Mouse (Mus musculus): ENCODE results near the gene Syngap1. TPM values are rescaled to one million over a fixed set of nuclear protein-coding genes. Genes with fewer than 3 reads are reported as not detected.

The Syngap1 gene
- polyA plus RNA-seq, 1 experiment, result 3.0 TPM

DNA sequence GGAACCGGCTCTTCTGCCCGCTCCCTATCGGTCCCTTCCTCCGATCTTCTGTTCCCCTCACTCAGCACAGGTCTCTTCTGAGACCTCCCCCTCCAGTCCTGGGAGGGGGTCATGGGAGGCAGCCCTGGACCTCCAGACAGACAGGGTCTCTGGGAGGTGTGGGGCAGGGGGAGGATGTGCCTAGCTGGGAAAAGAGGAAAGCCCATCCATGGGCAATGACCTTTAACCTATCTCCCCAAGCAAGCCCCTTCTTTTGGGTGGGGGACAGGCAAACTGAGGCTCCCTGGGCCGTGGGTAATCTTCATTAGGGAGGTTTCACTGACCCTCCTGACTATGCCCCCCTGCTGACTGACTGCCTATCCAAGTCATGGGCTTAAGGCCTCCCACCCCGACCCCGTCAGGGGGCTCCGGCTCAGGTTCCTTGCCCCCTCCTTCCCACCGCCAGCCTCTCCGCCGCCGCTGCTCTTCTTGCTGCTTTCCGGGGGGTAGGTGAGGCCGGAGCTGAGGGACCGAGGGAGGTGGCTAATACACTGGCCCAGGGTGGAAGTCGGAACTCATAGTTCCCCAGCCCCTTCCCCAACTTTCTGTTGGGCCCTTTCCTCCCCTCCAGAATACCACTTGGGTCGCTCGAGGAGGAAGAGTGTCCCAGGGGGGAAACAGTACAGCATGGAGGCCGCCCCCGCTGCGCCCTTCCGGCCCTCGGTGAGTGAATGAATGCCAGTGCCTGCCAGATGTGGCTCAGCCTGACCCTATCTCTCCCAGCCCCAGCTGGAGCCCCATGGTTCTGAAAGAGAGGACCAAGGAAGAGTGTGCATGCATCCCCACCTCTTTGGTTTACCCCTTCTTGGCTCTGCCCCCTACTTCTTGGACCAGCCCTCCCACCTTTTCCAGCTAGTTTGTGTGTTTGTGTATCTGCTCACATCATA is 11.2 kb downstream of the Syngap1 start:
- no peak for TF ChIP-seq CEBPB (IDR thresholded peaks at IDR 0.05; ENCODE audit: low read depth)
- TF ChIP-seq MYOD1 (IDR thresholded peaks at IDR 0.05; ENCODE audit: control insufficient read depth, insufficient read length, low read depth), result no peak
- no peak for TF ChIP-seq CTCF (IDR thresholded peaks at IDR 0.05; ENCODE audit: control insufficient read depth, insufficient read depth, insufficient read length)
- no peak for TF ChIP-seq USF1 (IDR thresholded peaks at IDR 0.05; ENCODE audit: low read depth)
- TF ChIP-seq FOSL1 (IDR thresholded peaks at IDR 0.05; ENCODE audit: insufficient read depth, low read length, poor library complexity, severe bottlenecking), result no peak
- TF ChIP-seq MAX (IDR thresholded peaks at IDR 0.05), result no peak
- no peak for TF ChIP-seq MYOG (IDR thresholded peaks at IDR 0.05; ENCODE audit: control insufficient read depth, extremely low read depth, insufficient read length)
- H3ac ChIP-seq (ENCODE audit: control insufficient read depth, insufficient read length, low read depth), result no peak overlapping the region
- H3K36me3 ChIP-seq (ENCODE audit: control insufficient read depth, insufficient read depth), result no peaks in the 10 kb centered on the region
- H3K27me3 ChIP-seq (ENCODE audit: control insufficient read depth, insufficient read depth, insufficient read length), result no peaks in the 10 kb centered on the region
- H3K4me3 ChIP-seq (ENCODE audit: insufficient read depth, poor library complexity, severe bottlenecking), result no peak overlapping the region
- H3K79me2 ChIP-seq (ENCODE audit: control insufficient read depth, insufficient read depth), result no peaks in the 10 kb centered on the region
- no peaks in the 10 kb centered on the region for H3K79me3 ChIP-seq (ENCODE audit: low read depth)

DNA sequence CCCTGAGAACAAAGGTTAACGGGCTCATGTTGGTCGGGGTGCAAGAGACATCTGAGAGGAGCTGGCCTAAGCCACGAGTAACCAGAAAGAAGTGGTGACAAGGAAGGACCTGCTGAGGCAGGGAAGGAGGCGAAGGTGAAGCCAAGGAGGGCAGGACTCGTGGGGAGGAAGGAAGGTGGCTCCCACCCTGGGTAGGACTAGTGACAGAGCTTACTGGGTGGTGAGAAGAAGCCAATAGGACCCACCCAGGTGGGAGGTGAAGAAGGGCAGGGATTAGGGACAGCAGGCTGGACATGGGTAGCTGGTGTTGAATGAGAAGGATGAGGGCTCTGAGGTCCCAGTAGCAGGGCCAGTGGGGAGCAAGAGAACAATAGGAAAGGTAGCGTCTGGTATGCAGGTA is 12.1 kb downstream of the Syngap1 start:
- H3K79me2 ChIP-seq (ENCODE audit: control insufficient read depth, insufficient read depth), result no peaks in the 10 kb centered on the region
- H3K27me3 ChIP-seq (ENCODE audit: control insufficient read depth, insufficient read depth, insufficient read length), result no peaks in the 10 kb centered on the region
- H3K79me3 ChIP-seq (ENCODE audit: low read depth), result no peaks in the 10 kb centered on the region
- TF ChIP-seq CEBPB (IDR thresholded peaks at IDR 0.05; ENCODE audit: low read depth) (no peak), MAX (IDR thresholded peaks at IDR 0.05) (no peak), MYOD1 (IDR thresholded peaks at IDR 0.05; ENCODE audit: control insufficient read depth, insufficient read length, low read depth) (no peak), MYOG (IDR thresholded peaks at IDR 0.05; ENCODE audit: control insufficient read depth, extremely low read depth, insufficient read length) (no peak), FOSL1 (IDR thresholded peaks at IDR 0.05; ENCODE audit: insufficient read depth, low read length, poor library complexity, severe bottlenecking) (no peak), USF1 (IDR thresholded peaks at IDR 0.05; ENCODE audit: low read depth) (no peak), CTCF (IDR thresholded peaks at IDR 0.05; ENCODE audit: control insufficient read depth, insufficient read depth, insufficient read length) (no peak)
- no peak overlapping the region for H3ac ChIP-seq (ENCODE audit: control insufficient read depth, insufficient read length, low read depth)
- no peak overlapping the region for H3K4me3 ChIP-seq (ENCODE audit: insufficient read depth, poor library complexity, severe bottlenecking)
- no peaks in the 10 kb centered on the region for H3K36me3 ChIP-seq (ENCODE audit: control insufficient read depth, insufficient read depth)

DNA sequence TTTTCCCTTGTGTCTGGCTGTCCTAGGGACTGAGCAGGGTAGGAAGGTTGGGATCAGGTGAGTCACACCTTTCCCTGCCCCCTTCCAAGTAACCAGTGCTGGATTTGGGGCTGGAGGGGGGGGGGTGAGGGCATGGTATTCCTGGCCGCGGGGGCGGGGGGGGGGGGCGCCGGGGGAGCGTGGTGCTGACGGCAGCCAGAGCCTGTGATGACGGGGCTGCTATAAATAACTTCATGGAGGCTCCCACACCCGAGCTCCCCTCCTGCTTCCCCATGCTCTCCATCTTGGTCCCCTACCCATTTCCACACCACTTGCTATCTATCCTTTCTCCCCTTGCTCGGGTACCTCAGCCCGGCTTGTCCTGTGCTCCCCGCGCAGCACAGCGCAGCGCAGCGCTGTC is 12.7 kb downstream of the Syngap1 start:
- Histone ChIP-seq H3K4me3 (ENCODE audit: insufficient read depth, poor library complexity, severe bottlenecking) (no peak overlapping the region), H3K79me3 (ENCODE audit: low read depth) (no peaks in the 10 kb centered on the region), H3K79me2 (ENCODE audit: control insufficient read depth, insufficient read depth) (no peaks in the 10 kb centered on the region), H3K36me3 (ENCODE audit: control insufficient read depth, insufficient read depth) (no peaks in the 10 kb centered on the region), H3ac (ENCODE audit: control insufficient read depth, insufficient read length, low read depth) (no peak overlapping the region), H3K27me3 (ENCODE audit: control insufficient read depth, insufficient read depth, insufficient read length) (no peaks in the 10 kb centered on the region)
- TF ChIP-seq FOSL1 (IDR thresholded peaks at IDR 0.05; ENCODE audit: insufficient read depth, low read length, poor library complexity, severe bottlenecking) (no peak), MAX (IDR thresholded peaks at IDR 0.05) (no peak), CEBPB (IDR thresholded peaks at IDR 0.05; ENCODE audit: low read depth) (no peak)

DNA sequence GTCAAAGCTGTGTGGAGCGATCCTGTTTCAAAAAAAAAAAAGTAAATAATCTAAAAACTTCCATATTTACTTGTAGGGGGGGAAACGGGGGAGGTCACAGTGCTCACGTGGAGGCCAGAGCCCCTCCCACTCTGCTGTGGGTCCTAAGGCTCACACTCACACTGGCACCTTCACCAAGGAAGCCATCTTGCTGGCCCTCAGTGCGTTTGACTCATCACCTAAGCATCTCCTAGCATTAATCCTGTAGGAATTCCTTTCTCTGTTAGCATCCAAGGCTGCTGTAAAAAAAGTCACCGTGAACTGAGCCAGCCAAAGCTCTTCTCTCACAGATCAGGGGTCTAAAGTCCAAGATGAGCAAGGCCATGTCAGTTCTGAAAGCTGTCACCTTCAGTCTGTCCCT is 15.3 kb downstream of the Syngap1 start:
- H3K79me2 ChIP-seq (ENCODE audit: control insufficient read depth, insufficient read depth), result no peaks in the 10 kb centered on the region
- no peaks in the 10 kb centered on the region for H3K36me3 ChIP-seq (ENCODE audit: control insufficient read depth, insufficient read depth)
- TF ChIP-seq MYOD1 (IDR thresholded peaks at IDR 0.05; ENCODE audit: control insufficient read depth, insufficient read length, low read depth) (no peak), USF1 (IDR thresholded peaks at IDR 0.05; ENCODE audit: low read depth) (peak; percentile 59)
- H3K4me3 ChIP-seq (ENCODE audit: insufficient read depth, poor library complexity, severe bottlenecking), result no peak overlapping the region
- no peaks in the 10 kb centered on the region for H3K79me3 ChIP-seq (ENCODE audit: low read depth)
- no peak overlapping the region for H3ac ChIP-seq (ENCODE audit: control insufficient read depth, insufficient read length, low read depth)
- no peaks in the 10 kb centered on the region for H3K27me3 ChIP-seq (ENCODE audit: control insufficient read depth, insufficient read depth, insufficient read length)

DNA sequence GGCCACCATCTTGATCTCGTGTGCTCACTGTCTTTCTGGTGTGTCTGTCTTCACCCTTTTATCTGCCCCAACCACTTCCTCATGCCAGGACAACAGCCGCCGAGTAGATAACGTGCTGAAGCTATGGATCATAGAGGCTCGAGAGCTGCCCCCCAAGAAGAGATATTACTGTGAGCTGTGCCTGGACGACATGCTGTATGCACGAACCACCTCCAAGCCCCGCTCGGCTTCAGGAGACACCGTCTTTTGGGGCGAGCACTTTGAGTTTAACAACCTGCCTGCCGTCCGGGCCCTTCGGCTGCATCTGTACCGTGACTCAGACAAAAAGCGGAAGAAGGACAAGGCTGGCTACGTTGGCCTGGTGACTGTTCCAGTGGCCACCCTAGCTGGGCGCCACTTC is 15.8 kb downstream of the Syngap1 start:
- Histone ChIP-seq H3K27me3 (ENCODE audit: control insufficient read depth, insufficient read depth, insufficient read length) (no peaks in the 10 kb centered on the region), H3K79me3 (ENCODE audit: low read depth) (no peaks in the 10 kb centered on the region), H3K4me3 (ENCODE audit: insufficient read depth, poor library complexity, severe bottlenecking) (no peak overlapping the region), H3K36me3 (ENCODE audit: control insufficient read depth, insufficient read depth) (no peaks in the 10 kb centered on the region), H3K79me2 (ENCODE audit: control insufficient read depth, insufficient read depth) (no peaks in the 10 kb centered on the region), H3ac (ENCODE audit: control insufficient read depth, insufficient read length, low read depth) (no peak overlapping the region)
- TF ChIP-seq MYOG (IDR thresholded peaks at IDR 0.05; ENCODE audit: control insufficient read depth, extremely low read depth, insufficient read length) (no peak), USF1 (IDR thresholded peaks at IDR 0.05; ENCODE audit: low read depth) (no peak), MYOD1 (IDR thresholded peaks at IDR 0.05; ENCODE audit: control insufficient read depth, insufficient read length, low read depth) (no peak), MAX (IDR thresholded peaks at IDR 0.05) (no peak), CTCF (IDR thresholded peaks at IDR 0.05; ENCODE audit: control insufficient read depth, insufficient read depth, insufficient read length) (no peak), FOSL1 (IDR thresholded peaks at IDR 0.05; ENCODE audit: insufficient read depth, low read length, poor library complexity, severe bottlenecking) (no peak), CEBPB (IDR thresholded peaks at IDR 0.05; ENCODE audit: low read depth) (no peak)

DNA sequence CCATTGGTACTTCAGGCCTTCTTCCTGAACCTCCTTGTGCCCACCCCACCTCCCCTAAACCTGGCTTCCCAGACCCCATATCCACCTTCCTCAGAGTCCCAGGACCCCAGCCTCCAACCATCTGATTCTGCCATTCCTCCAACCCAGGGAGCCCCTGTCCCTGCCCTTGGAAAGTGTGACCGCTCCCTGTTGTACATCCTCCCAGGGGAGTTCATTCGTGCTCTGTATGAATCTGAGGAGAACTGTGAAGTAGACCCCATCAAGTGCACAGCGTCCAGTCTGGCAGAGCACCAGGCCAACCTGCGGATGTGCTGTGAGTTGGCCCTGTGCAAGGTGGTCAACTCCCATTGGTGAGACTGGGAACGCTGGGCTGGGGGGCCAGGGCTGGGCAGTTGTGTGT is 16.8 kb downstream of the Syngap1 start:
- no peaks in the 10 kb centered on the region for H3K36me3 ChIP-seq (ENCODE audit: control insufficient read depth, insufficient read depth)
- no peaks in the 10 kb centered on the region for H3K79me3 ChIP-seq (ENCODE audit: low read depth)
- H3K27me3 ChIP-seq (ENCODE audit: control insufficient read depth, insufficient read depth, insufficient read length), result no peaks in the 10 kb centered on the region
- no peak overlapping the region for H3K4me3 ChIP-seq (ENCODE audit: insufficient read depth, poor library complexity, severe bottlenecking)
- H3K79me2 ChIP-seq (ENCODE audit: control insufficient read depth, insufficient read depth), result no peaks in the 10 kb centered on the region
- TF ChIP-seq CEBPB (IDR thresholded peaks at IDR 0.05; ENCODE audit: low read depth) (no peak), CTCF (IDR thresholded peaks at IDR 0.05; ENCODE audit: control insufficient read depth, insufficient read depth, insufficient read length) (no peak), MYOD1 (IDR thresholded peaks at IDR 0.05; ENCODE audit: control insufficient read depth, insufficient read length, low read depth) (no peak), FOSL1 (IDR thresholded peaks at IDR 0.05; ENCODE audit: insufficient read depth, low read length, poor library complexity, severe bottlenecking) (no peak), USF1 (IDR thresholded peaks at IDR 0.05; ENCODE audit: low read depth) (no peak), MAX (IDR thresholded peaks at IDR 0.05) (no peak), MYOG (IDR thresholded peaks at IDR 0.05; ENCODE audit: control insufficient read depth, extremely low read depth, insufficient read length) (no peak)
- H3ac ChIP-seq (ENCODE audit: control insufficient read depth, insufficient read length, low read depth), result no peak overlapping the region
